ENCODE assay signal across 9 mouse cellular contexts in genomic region chr3:123384435-123384834, GRCm38 (mm10). TPM values are rescaled to one million over a fixed set of nuclear protein-coding genes. Genes with fewer than 3 reads are reported as not detected.
A peak's percentile ranks its signal among the peaks of the same experiment; 100 is the strongest.
DNase-seq lines count a peak whose midpoint lies in the region; ATAC-seq and TF ChIP-seq lines count a peak whose summit lies in the region.
"Had no signal": no experiment of that assay in that cellular context is flagged by ENCODE, and none has a peak within 500 bp of the region (broad histone marks: within the 10 kb centered on the region; RNA-seq: fewer than 3 reads in every experiment).

No protein-coding gene starts in this region.

- H3K9ac ChIP-seq in liver, embryonic 14.5 days (replicated peaks), result peak overlapping the region; percentile 89; the same call in 1 of the 2 replicates
- no peak overlapping the region for H3K9ac ChIP-seq in stomach, postnatal 0 days (ENCODE audit: low read length)

- peak overlapping the region; percentile 76 for H3K4me2 ChIP-seq in liver, embryonic 14.5 days (ENCODE audit: low read depth)
- H3K4me2 ChIP-seq in stomach, postnatal 0 days (replicated peaks; ENCODE audit: low read depth), result peak overlapping the region; percentile 76; the same call in 1 of the 2 replicates

- ATAC-seq in megakaryocyte, adult 5-6 weeks (ENCODE audit: poor library complexity, severe bottlenecking), result no peak
- ATAC-seq in liver, embryonic 14.5 days (ENCODE audit: insufficient read depth), result no peak
- ATAC-seq in stomach, postnatal 0 days (ENCODE audit: low FRiP score, low TSS enrichment), result no peak

- peaks cover 25% of the 10 kb centered on the region for H3K36me3 ChIP-seq in megakaryocyte, embryonic 14.5 days (replicated peaks; ENCODE audit: low read length)
- H3K36me3 ChIP-seq in hindbrain, embryonic 10.5 days, result peaks cover 27% of the 10 kb centered on the region
- H3K36me3 ChIP-seq in liver, embryonic 14.5 days (replicated peaks; ENCODE audit: control insufficient read depth, insufficient read depth, low read depth), result peaks cover 6% of the 10 kb centered on the region
- no peaks in the 10 kb centered on the region for H3K36me3 ChIP-seq in stomach, postnatal 0 days (ENCODE audit: control insufficient read depth, insufficient read depth, low read length)

- TF ChIP-seq CTCF in liver, embryonic 14.5 days (IDR thresholded peaks at IDR 0.05; ENCODE audit: low read depth), result no peak
- no peak for TF ChIP-seq CTCF in stomach, postnatal 0 days (IDR thresholded peaks at IDR 0.05; ENCODE audit: low read depth)

- peaks cover 19% of the 10 kb centered on the region for H3K4me1 ChIP-seq in megakaryocyte, embryonic 14.5 days
- peaks cover 15% of the 10 kb centered on the region for H3K4me1 ChIP-seq in hindbrain, embryonic 10.5 days (replicated peaks)
- H3K4me1 ChIP-seq in liver, embryonic 14.5 days (replicated peaks; ENCODE audit: control insufficient read depth in 2 of 2, insufficient read depth in 2 of 2, low read length in 1 of 2), result peaks cover 5 to 7% of the 10 kb centered on the region in 2 experiments; a peak in 1 of 4 replicates
- no peaks in the 10 kb centered on the region for H3K4me1 ChIP-seq in stomach, postnatal 0 days (replicated peaks; ENCODE audit: control insufficient read depth, insufficient read depth)

- no peaks in the 10 kb centered on the region for H3K9me3 ChIP-seq in megakaryocyte, embryonic 14.5 days
- no peaks in the 10 kb centered on the region for H3K9me3 ChIP-seq in hindbrain, embryonic 10.5 days
- no peaks in the 10 kb centered on the region for H3K9me3 ChIP-seq in liver, embryonic 14.5 days (ENCODE audit: control insufficient read depth, low read length)
- no peaks in the 10 kb centered on the region for H3K9me3 ChIP-seq in stomach, postnatal 0 days (ENCODE audit: control insufficient read depth, low read length)

- peak overlapping the region; percentile 98 for H3K4me3 ChIP-seq in megakaryocyte, embryonic 14.5 days (replicated peaks)
- H3K4me3 ChIP-seq in hindbrain, embryonic 10.5 days, result peak overlapping the region; percentile 78; the same call in 1 of the 2 replicates
- peak overlapping the region in 1 of 2 experiments; percentile 89; a peak in 2 of 4 replicates for H3K4me3 ChIP-seq in liver, embryonic 14.5 days (ENCODE audit: insufficient read depth in 1 of 2, low read depth in 2 of 2, low read length in 2 of 2)
- H3K4me3 ChIP-seq in stomach, postnatal 0 days (ENCODE audit: low read depth, low read length), result no peak overlapping the region

- H3K27ac ChIP-seq in hindbrain, embryonic 10.5 days, result no peak overlapping the region
- H3K27ac ChIP-seq in liver, embryonic 14.5 days, result no peak overlapping the region
- no peak overlapping the region for H3K27ac ChIP-seq in stomach, postnatal 0 days (replicated peaks)

- peaks cover 4% of the 10 kb centered on the region for H3K27me3 ChIP-seq in megakaryocyte, embryonic 14.5 days (replicated peaks)
- H3K27me3 ChIP-seq in hindbrain, embryonic 10.5 days (ENCODE audit: insufficient read depth, poor library complexity, severe bottlenecking), result no peaks in the 10 kb centered on the region
- H3K27me3 ChIP-seq in liver, embryonic 14.5 days (ENCODE audit: control insufficient read depth, insufficient read depth, low read length), result no peaks in the 10 kb centered on the region
- no peaks in the 10 kb centered on the region for H3K27me3 ChIP-seq in stomach, postnatal 0 days (ENCODE audit: control insufficient read depth, insufficient read depth, low read length)

- DNase-seq in hindbrain, embryonic 10.5 days (ENCODE audit: low spot score), result no peak
- DNase-seq in liver, embryonic 14.5 days (ENCODE audit: low read depth in 3 of 3, low spot score in 3 of 3), result no peak
- DNase-seq in stomach, postnatal 0 days (ENCODE audit: low spot score), result no peak
- DNase-seq in kidney, adult 8-10 months, result no peak
- DNase-seq in kidney, adult 18-20 months, result no peak
- no peak for DNase-seq in lung, postnatal 4 days
- DNase-seq: gastrocnemius, adult 2 months had no signal

- WGBS in hindbrain, embryonic 10.5 days, result 91% methylated on average over 7 of the region's 7 CpGs
- 83% methylated on average over 7 of the region's 7 CpGs for WGBS in liver, embryonic 14.5 days (ENCODE audit: insufficient replicate concordance)
- 87% methylated on average over 7 of the region's 7 CpGs for WGBS in stomach, postnatal 0 days

- no peak for TF ChIP-seq EP300 in liver, embryonic 14.5 days (IDR thresholded peaks at IDR 0.05; ENCODE audit: low read depth)
- no peak for TF ChIP-seq EP300 in stomach, postnatal 0 days (optimal IDR thresholded peaks at IDR 0.05)

RNA-seq across cellular contexts. Expression of gene Mettl14, which starts 1.5 kb away (rescaled TPM):
- polyA plus RNA-seq in megakaryocyte, embryonic 14.5 days (2012; ENCODE audit: insufficient read depth, low replicate concordance), result 4.4 TPM in 1 of 2 replicates, not detected in the other
- total RNA-seq in megakaryocyte, adult 5-6 weeks (2015), result 13.0 and 17.3 TPM in 2 replicates
- 14.7 and 20.0 TPM in 2 replicates for total RNA-seq in megakaryocyte, adult 5-6 weeks (2017)
- polyA plus RNA-seq in hindbrain, embryonic 10.5 days (2016; fragmentation: Nextera tagmentation; extraction: Ambion mirVana), result 27.4 and 33.1 TPM in 2 replicates
- 3.5 and 5.9 TPM in 2 replicates for polyA plus RNA-seq in liver, embryonic 14.5 days (2012; rRNA removed)
- 5.6 and 6.4 TPM in 2 replicates for polyA plus RNA-seq in liver, embryonic 14.5 days (2014; fragmentation: Nextera tagmentation; extraction: Ambion mirVana)
- polyA plus RNA-seq in stomach, postnatal 0 days (2015; fragmentation: Nextera tagmentation; extraction: Ambion mirVana), result 10.5 and 11.3 TPM in 2 replicates
